Mouse (Mus musculus) limb, embryonic 15.5 days (tissue): ENCODE measurements at regions not wholly inside any gene's neighbourhood (a gene's known extent, or its start where the extent isn't known, plus 50 kb on each side); places are given as distances from the start of the nearest gene placed in this dataset.

ENCODE experiments used
- ATAC-seq: fragments of 200-750 bp; cut with Nextera tagmentation; 2 replicates; pipeline ENCODE4 v1.8.0; 2017; ENCODE audit warnings: low read depth, moderate TSS enrichment; ENCODE audit not compliant: insufficient number of reproducible peaks, low FRiP score, low TSS enrichment
- H3K27ac ChIP-seq: fragments of 300-500 bp; sonication (generic); 2 replicates; pipeline ENCODE4 v1.5.1; 2015; ENCODE audit warnings: moderate library complexity, mild to moderate bottlenecking, inconsistent platforms
- H3K27me3 ChIP-seq: fragments of 300-500 bp; sonication (generic); 2 replicates; pipeline ENCODE4 v1.6.1; 2015; ENCODE audit warnings: inconsistent platforms
- H3K36me3 ChIP-seq: fragments of 300-500 bp; sonication (generic); 2 replicates; pipeline ENCODE4 v1.6.1; 2015; ENCODE audit warnings: inconsistent platforms
- H3K4me1 ChIP-seq: fragments of 300-500 bp; sonication (generic); 2 replicates; pipeline ENCODE4 v1.6.1; 2015; ENCODE audit warnings: inconsistent platforms
- H3K4me2 ChIP-seq: fragments of 300-500 bp; sonication (generic); 2 replicates; pipeline ENCODE4 v1.6.1; 2015; ENCODE audit warnings: mild to moderate bottlenecking, inconsistent platforms
- H3K4me3 ChIP-seq: fragments of 300-500 bp; sonication (generic); 2 replicates; pipeline ENCODE4 v1.5.1; 2015; ENCODE audit warnings: mild to moderate bottlenecking, inconsistent platforms
- H3K9ac ChIP-seq: fragments of 300-500 bp; sonication (generic); 2 replicates; pipeline ENCODE4 v1.6.1; 2015; ENCODE audit warnings: inconsistent platforms
- H3K9me3 ChIP-seq: fragments of 300-500 bp; sonication (generic); 2 replicates; pipeline ENCODE4 v1.6.1; 2016; ENCODE audit warnings: inconsistent platforms
- WGBS: fragments of 180-500 bp; shearing (Covaris S2); methylation state at CpG from one replicate; pipeline ENCODE4 v1.1.7; 2015; 5-methylcytosine and 5-hydroxymethylcytosine counted together

DNA sequence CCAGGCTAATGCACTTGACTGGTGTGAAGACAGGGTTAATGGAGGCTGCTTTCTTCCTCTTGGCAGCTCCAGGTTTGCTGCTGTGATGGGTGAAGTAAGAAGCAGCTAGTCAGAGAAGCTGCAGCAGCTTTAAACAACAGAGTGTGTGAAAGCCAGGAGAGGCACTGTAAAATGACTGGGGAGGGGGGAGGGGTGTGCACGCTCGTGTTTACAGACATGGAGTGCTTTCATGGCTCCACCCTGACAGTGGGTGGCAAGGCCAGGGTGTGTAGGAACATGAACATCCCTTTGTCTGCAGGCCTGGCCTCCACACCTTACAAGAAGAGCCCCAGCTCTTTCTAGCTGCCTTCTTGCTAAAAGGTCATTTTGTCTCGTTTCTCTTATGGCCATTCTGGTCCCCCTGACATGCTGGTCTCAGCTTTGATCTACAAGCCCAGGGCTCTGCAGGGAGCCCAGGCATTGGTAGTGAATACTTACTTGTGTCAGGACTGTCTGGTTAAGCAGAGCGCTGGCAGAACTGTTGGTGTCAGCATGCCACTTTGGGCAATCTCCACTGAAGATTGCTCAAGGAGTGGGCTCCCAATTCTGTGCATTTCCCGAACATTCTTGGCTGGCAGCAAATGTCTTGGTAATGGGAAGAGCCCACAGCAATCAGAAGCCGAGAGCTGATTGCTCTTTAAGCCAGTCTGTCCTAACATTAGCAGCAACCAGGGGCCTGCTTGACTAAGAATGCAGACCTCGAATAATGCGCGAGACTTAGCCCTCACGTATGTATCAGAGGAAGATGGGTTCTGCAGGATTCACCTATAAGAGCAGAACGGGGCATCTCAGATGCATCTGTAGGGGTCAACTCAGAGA, 260.5 kb upstream of the Cnr1 start:
- H3K9ac ChIP-seq = no peak overlapping the region

DNA sequence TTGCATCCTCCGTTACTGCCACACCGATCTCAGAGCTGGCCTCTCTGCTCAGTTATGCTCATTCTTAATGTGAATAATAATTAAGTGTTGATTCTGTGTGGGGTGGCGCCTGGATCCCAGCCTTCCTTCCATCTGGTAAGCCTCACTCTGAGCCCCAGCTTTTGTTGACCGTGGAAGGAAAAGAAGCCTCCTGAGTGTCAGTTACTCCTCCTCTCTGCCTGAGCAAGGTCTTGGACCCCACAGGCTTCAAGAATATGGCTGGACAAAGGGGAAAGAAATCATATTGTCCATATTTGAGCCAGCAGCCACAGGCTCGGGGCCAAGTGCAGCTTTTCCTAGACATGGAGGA, 259.9 kb upstream of the Cnr1 start:
- no peak for ATAC-seq
- Histone ChIP-seq H3K27ac (no peak overlapping the region), H3K4me1 (peaks cover 5% of the 10 kb centered on the region), H3K27me3 (no peaks in the 10 kb centered on the region), H3K36me3 (no peaks in the 10 kb centered on the region), H3K4me2 (no peak overlapping the region), H3K4me3 (no peak overlapping the region), H3K9me3 (no peaks in the 10 kb centered on the region), H3K9ac (no peak overlapping the region)
- WGBS = 79% methylated on average over 5 of the region's 5 CpGs

More for the DNA sequence above, 260.5 kb upstream of the Cnr1 start:
- Histone ChIP-seq H3K36me3 (no peaks in the 10 kb centered on the region), H3K9me3 (no peaks in the 10 kb centered on the region), H3K27ac (no peak overlapping the region), H3K4me3 (no peak overlapping the region), H3K27me3 (no peaks in the 10 kb centered on the region), H3K4me1 (peaks cover 5% of the 10 kb centered on the region), H3K4me2 (no peak overlapping the region)
- ATAC-seq = no peak
- 48% methylated on average over 11 of the region's 11 CpGs for WGBS

DNA sequence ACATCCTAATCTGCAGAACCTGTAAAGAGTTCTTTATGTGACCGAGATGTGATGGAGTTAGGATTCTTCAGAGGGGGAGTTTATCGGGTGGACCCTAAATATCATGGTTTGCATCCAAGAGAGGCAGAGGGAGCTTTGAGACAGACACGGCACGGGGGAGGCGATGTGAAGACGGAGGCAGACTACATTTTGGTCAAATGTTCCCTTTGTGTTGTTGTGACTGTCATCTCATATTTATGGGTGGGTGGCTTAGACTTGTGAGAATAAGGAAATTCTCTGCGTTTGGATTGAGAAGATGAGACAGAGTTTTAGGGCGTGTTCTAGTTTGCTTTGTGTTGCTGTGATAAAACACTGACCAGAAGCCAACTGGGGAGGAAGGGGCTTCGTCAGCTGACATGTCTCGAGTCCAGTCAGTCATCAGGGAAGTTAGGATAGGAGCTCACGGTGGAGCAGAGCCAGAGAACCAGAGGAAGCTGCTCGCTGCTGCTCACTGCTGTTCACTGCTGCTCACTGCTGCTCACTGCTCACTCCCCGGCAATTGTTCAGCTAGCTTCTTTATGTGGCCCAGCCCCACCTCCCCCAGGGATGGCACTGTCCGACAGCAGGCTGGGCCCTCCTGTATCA, 259.0 kb upstream of the Cnr1 start:
- H3K27ac ChIP-seq = no peak overlapping the region
- H3K4me2 ChIP-seq = no peak overlapping the region
- WGBS = 78% methylated on average over 14 of the region's 14 CpGs
- H3K4me1 ChIP-seq = peaks cover 5% of the 10 kb centered on the region
- H3K9me3 ChIP-seq = no peaks in the 10 kb centered on the region
- H3K27me3 ChIP-seq = no peaks in the 10 kb centered on the region
- H3K36me3 ChIP-seq = no peaks in the 10 kb centered on the region
- no peak overlapping the region for H3K9ac ChIP-seq
- ATAC-seq = no peak
- H3K4me3 ChIP-seq = no peak overlapping the region

DNA sequence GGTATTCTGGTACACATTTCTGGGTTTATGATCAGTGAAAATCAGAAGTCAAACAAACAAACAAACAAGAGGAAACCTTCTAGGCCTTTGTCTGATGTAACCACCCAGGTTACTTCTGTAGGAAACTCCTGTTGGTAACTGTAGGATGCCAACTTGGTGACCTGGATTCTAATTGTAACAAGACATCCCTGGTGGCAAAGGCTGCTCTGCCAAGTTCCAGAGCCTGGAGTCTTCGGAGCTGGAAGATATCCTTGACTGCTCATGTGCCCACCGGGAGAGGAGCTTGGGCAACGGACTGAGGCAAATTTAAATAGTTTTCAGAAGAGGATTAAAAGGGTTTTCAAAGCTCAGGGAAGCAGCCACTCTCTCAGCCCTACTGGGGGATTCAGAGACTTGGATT, 256.0 kb upstream of the Cnr1 start:
- no peak for ATAC-seq
- Histone ChIP-seq H3K9me3 (no peaks in the 10 kb centered on the region), H3K36me3 (no peaks in the 10 kb centered on the region), H3K4me3 (no peak overlapping the region), H3K9ac (no peak overlapping the region), H3K27ac (no peak overlapping the region), H3K4me2 (no peak overlapping the region), H3K4me1 (peaks cover 5% of the 10 kb centered on the region), H3K27me3 (no peaks in the 10 kb centered on the region)
- WGBS = 58% methylated on average over 3 of the region's 3 CpGs

DNA sequence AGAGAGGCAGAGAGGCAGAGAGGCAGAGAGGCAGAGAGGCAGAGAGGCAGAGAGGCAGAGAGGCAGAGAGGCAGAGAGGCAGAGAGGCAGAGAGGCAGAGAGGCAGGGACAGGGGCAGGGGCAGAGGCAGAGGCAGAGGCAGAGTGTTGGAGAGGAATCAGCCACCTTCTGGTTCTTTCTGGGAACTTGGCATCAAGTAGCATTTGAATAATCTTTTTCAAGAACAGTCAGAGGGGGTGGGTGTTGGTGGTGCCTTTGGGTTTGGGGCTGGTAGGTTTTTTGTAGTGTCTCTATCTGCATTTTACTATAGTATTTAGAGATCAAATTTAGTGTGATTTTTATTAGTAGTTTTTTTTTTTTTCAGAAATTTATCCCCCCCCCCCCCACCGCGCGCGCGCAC, 249.3 kb upstream of the Cnr1 start:
- Histone ChIP-seq H3K36me3 (no peaks in the 10 kb centered on the region), H3K4me3 (no peak overlapping the region), H3K27me3 (no peaks in the 10 kb centered on the region), H3K4me2 (no peak overlapping the region), H3K4me1 (no peaks in the 10 kb centered on the region), H3K9me3 (no peaks in the 10 kb centered on the region), H3K27ac (no peak overlapping the region), H3K9ac (no peak overlapping the region)
- WGBS = 100% methylated on average over 3 of the region's 5 CpGs
- ATAC-seq = no peak

GRCm38 (mm10) chr4:33679351-33679750, 245.0 kb upstream of the Cnr1 start:
- H3K9me3 ChIP-seq = no peaks in the 10 kb centered on the region
- 54% methylated on average over 3 of the region's 3 CpGs for WGBS
- H3K9ac ChIP-seq = no peak overlapping the region
- no peak for ATAC-seq
- H3K4me3 ChIP-seq = no peak overlapping the region
- H3K36me3 ChIP-seq = no peaks in the 10 kb centered on the region
- H3K4me1 ChIP-seq = no peaks in the 10 kb centered on the region
- no peak overlapping the region for H3K4me2 ChIP-seq
- H3K27ac ChIP-seq = no peak overlapping the region
- H3K27me3 ChIP-seq = no peaks in the 10 kb centered on the region

- Histone ChIP-seq H3K9me3 (no peaks in the 10 kb centered on the region), H3K9ac (no peak overlapping the region), H3K27ac (no peak overlapping the region), H3K4me1 (no peaks in the 10 kb centered on the region), H3K4me3 (no peak overlapping the region), H3K4me2 (no peak overlapping the region), H3K27me3 (no peaks in the 10 kb centered on the region), H3K36me3 (no peaks in the 10 kb centered on the region)
- ATAC-seq = no peak
- WGBS = 75% methylated on average over 8 of the region's 8 CpGs
Measured at GRCm38 (mm10) chr4:33686135-33686534, 238.3 kb upstream of the Cnr1 start.

GRCm38 (mm10) chr4:33687434-33687833, 237.0 kb upstream of the Cnr1 start:
- H3K4me1 ChIP-seq = no peaks in the 10 kb centered on the region
- no peaks in the 10 kb centered on the region for H3K36me3 ChIP-seq
- H3K27me3 ChIP-seq = no peaks in the 10 kb centered on the region
- 68% methylated on average over 7 of the region's 7 CpGs for WGBS
- no peaks in the 10 kb centered on the region for H3K9me3 ChIP-seq
- H3K4me2 ChIP-seq = no peak overlapping the region
- no peak overlapping the region for H3K9ac ChIP-seq
- ATAC-seq = no peak
- no peak overlapping the region for H3K4me3 ChIP-seq
- no peak overlapping the region for H3K27ac ChIP-seq

GRCm38 (mm10) chr4:33693441-33693840, 231.0 kb upstream of the Cnr1 start:
- ATAC-seq = no peak

DNA sequence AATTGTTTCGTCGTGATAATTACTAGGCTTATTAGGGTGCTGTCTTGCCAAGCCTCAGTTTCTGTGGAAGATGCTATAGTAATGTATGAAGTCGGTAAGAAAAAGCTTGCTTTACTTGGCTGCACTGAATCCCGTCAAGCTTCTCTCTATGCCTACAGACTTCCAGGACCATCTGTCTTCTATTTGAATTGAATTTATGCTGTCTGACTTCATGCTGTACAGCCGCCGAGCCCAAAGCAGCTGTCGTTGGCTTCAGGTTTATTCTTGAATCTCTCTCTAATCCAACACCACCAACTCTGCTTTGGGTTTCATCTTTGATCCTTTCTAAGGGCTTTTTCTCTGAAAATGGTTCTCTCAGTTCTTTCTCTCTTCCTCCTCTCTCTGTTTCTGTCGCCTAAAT, 227.4 kb upstream of the Cnr1 start:
- 52% methylated on average over 8 of the region's 8 CpGs for WGBS

More at GRCm38 (mm10) chr4:33693441-33693840, 231.0 kb upstream of the Cnr1 start:
- H3K4me2 ChIP-seq = no peak overlapping the region
- H3K4me1 ChIP-seq = no peaks in the 10 kb centered on the region
- H3K36me3 ChIP-seq = no peaks in the 10 kb centered on the region
- WGBS = 83% methylated on average over 4 of the region's 4 CpGs
- no peaks in the 10 kb centered on the region for H3K27me3 ChIP-seq
- H3K9ac ChIP-seq = no peak overlapping the region
- no peak overlapping the region for H3K27ac ChIP-seq
- no peaks in the 10 kb centered on the region for H3K9me3 ChIP-seq
- no peak overlapping the region for H3K4me3 ChIP-seq

DNA sequence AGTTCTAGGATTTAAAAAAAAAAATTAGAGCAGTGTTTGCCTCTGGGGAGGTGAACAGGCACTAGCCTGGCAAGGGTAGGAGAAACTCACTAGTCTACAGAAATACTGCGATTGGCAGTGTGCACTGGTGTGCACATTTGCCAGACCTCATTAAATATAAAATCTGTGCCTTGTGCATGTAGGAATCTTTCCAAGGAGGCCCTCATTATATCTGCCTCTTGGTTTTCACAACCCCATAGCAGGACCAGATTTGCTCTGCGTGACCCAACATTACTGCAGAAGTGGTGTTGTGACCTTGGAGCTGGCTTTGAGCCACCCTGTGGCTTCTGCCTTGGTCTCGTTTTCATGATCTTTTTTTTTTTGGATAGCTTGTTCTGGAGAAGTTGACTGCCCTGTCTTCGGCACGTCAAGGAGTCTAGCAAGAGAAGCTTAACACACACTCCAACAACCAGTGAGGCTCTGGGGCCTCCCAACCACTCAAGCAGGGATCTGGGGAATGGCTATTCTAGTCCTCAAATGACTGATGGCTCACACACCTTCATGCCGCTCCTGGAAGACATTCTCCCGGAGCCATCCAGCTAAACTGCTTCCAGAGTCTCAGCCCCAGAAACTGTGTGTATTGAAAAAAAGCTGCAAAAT, 222.2 kb upstream of the Cnr1 start:
- Histone ChIP-seq H3K4me2 (no peak overlapping the region), H3K9ac (no peak overlapping the region), H3K9me3 (no peaks in the 10 kb centered on the region), H3K36me3 (no peaks in the 10 kb centered on the region), H3K27ac (no peak overlapping the region), H3K4me1 (peaks cover 2% of the 10 kb centered on the region; the same call in 1 of the 2 replicates), H3K27me3 (no peaks in the 10 kb centered on the region), H3K4me3 (no peak overlapping the region)
- peak; percentile 30; the same call in 1 of the 2 replicates for ATAC-seq
- 48% methylated on average over 7 of the region's 7 CpGs for WGBS

More for the DNA sequence above, 227.4 kb upstream of the Cnr1 start:
- Histone ChIP-seq H3K9ac (no peak overlapping the region), H3K27ac (no peak overlapping the region), H3K4me3 (no peak overlapping the region), H3K4me2 (no peak overlapping the region), H3K36me3 (no peaks in the 10 kb centered on the region), H3K27me3 (no peaks in the 10 kb centered on the region), H3K9me3 (no peaks in the 10 kb centered on the region), H3K4me1 (peaks cover 2% of the 10 kb centered on the region; the same call in 1 of the 2 replicates)
- ATAC-seq = no peak

GRCm38 (mm10) chr4:33705722-33706121, 218.7 kb upstream of the Cnr1 start:
- ATAC-seq = no peak

More at GRCm38 (mm10) chr4:33705722-33706121, 218.7 kb upstream of the Cnr1 start:
- Histone ChIP-seq H3K36me3 (no peaks in the 10 kb centered on the region), H3K4me1 (peaks cover 2% of the 10 kb centered on the region; the same call in 1 of the 2 replicates), H3K27ac (no peak overlapping the region), H3K4me3 (no peak overlapping the region), H3K27me3 (no peaks in the 10 kb centered on the region), H3K9me3 (no peaks in the 10 kb centered on the region), H3K4me2 (no peak overlapping the region), H3K9ac (no peak overlapping the region)
- 87% methylated on average over 6 of the region's 6 CpGs for WGBS
